Comparison of ENCODE assay signal across 8 mouse cellular contexts in the genomic region with DNA sequence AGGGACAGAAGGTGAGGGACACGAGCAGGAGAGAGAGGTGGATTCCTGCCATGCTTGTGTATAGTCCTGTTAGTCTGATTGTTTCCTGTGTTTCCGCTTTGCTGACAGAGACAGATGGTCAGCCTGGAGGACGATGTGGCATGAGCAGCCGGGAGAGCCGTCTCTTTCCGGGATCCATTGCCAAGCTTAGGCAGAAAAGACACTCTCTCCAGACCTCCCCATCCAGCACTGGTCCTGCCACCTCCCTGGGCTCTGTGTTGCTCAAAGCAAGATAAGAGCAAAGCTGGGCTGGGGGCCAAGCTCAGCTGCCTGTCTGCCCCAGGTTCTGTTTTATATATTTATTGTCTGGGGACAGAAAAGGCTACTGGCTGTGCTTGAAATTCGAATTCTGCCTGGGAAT. TPM values are rescaled to one million over a fixed set of nuclear protein-coding genes. Genes with fewer than 3 reads are reported as not detected.
A peak's percentile ranks its signal among the peaks of the same experiment; 100 is the strongest.
DNase-seq lines count a peak whose midpoint lies in the region; ATAC-seq and TF ChIP-seq lines count a peak whose summit lies in the region.

No protein-coding gene starts in this region.

- peak overlapping the region; percentile 61 for H3K27ac ChIP-seq in liver, embryonic 11.5 days (ENCODE audit: low read depth, low read length)
- H3K27ac ChIP-seq in thymus, adult 2 months (ENCODE audit: control insufficient read depth, insufficient read depth, low read length): no peak overlapping the region

- no peak for TF ChIP-seq CTCF in thymus, adult 2 months (IDR thresholded peaks at IDR 0.05; ENCODE audit: borderline replicate concordance, control insufficient read depth, extremely low read depth, insufficient read depth, low read length, poor library complexity)

- TF ChIP-seq POLR2A in thymus, adult 2 months (IDR thresholded peaks at IDR 0.05; ENCODE audit: control insufficient read depth, extremely low read depth, insufficient read depth, low read length, poor library complexity): no peak

- H3K4me1 ChIP-seq in liver, embryonic 11.5 days (replicated peaks; ENCODE audit: control insufficient read depth, insufficient read depth, low read length): peaks cover 6% of the 10 kb centered on the region
- no peaks in the 10 kb centered on the region for H3K4me1 ChIP-seq in thymus, adult 2 months (replicated peaks; ENCODE audit: control insufficient read depth, insufficient read depth, low read length)

- DNase-seq in ovary, adult 18-20 months (ENCODE audit: low spot score): peak; percentile 72
- DNase-seq in ovary, postnatal 10 days (ENCODE audit: low spot score): no peak
- peak; percentile 99 for DNase-seq in cerebellum, adult 9-10 months
- peak; percentile 72 to 79 for DNase-seq in heart, postnatal 14 days
- DNase-seq in liver, embryonic 11.5 days (ENCODE audit: low spot score): no peak
- DNase-seq in thymus, adult 2 months: no peak
- no peak for DNase-seq in B cell, adult 2 months

- H3K27me3 ChIP-seq in liver, embryonic 11.5 days (replicated peaks; ENCODE audit: control insufficient read depth, insufficient read depth, low read length): no peaks in the 10 kb centered on the region
- no peaks in the 10 kb centered on the region for H3K27me3 ChIP-seq in thymus, adult 2 months (ENCODE audit: control insufficient read depth, insufficient read depth, low read length)

- intact Hi-C loops in heart, postnatal 14 days (cut with DNase I): loop anchor here (5.0 kb wide), 1 partner anchor 41 kb away; no protein-coding TSS in a partner anchor

- WGBS in liver, embryonic 11.5 days: 72% methylated on average over 7 of the region's 7 CpGs
- 79% methylated on average over 7 of the region's 7 CpGs for WGBS in thymus, adult 2 months

- no peak overlapping the region for H3K9ac ChIP-seq in liver, embryonic 11.5 days (ENCODE audit: low read depth, low read length)

- ATAC-seq in liver, embryonic 11.5 days (replicated peaks; ENCODE audit: low FRiP score): no peak
- ATAC-seq in inflammation-experienced regulatory T-cells, adult 6 months: no peak

- peaks cover 52% of the 10 kb centered on the region for H3K36me3 ChIP-seq in liver, embryonic 11.5 days (ENCODE audit: control insufficient read depth, insufficient read depth, low read length)
- H3K36me3 ChIP-seq in thymus, adult 2 months (ENCODE audit: control insufficient read depth, insufficient read depth, low read length): peaks cover 6% of the 10 kb centered on the region; the same call in 1 of the 2 replicates

- H3K4me3 ChIP-seq in liver, embryonic 11.5 days (ENCODE audit: low read depth, low read length): no peak overlapping the region
- no peak overlapping the region for H3K4me3 ChIP-seq in thymus, adult 2 months (ENCODE audit: control insufficient read depth, insufficient read depth, low read length)

- H3K4me2 ChIP-seq in liver, embryonic 11.5 days: no peak overlapping the region

- H3K9me3 ChIP-seq in liver, embryonic 11.5 days (ENCODE audit: control insufficient read depth, low read length): no peaks in the 10 kb centered on the region

RNA-seq across cellular contexts. Expression of a gene that starts 12.1 kb away (rescaled TPM):
- total RNA-seq in heart, postnatal 14 days (2021): 1 to 10 TPM; 4.7 to 6.5 TPM
- polyA plus RNA-seq in liver, embryonic 11.5 days (2014; fragmentation: Nextera tagmentation; extraction: Ambion mirVana): 151 and 170 TPM in 2 replicates
- polyA plus RNA-seq in inflammation-experienced regulatory T-cells, adult 6 months (2017; shearing (Covaris generic)): 10 to 100 TPM in 1 of 3 experiments, 1 to 10 TPM in 2; 5.5 to 54.9 (median 8.6) TPM
- 59.0 and 75.8 TPM in 2 replicates for polyA plus RNA-seq in thymus, adult 2 months (2012; rRNA removed)

RNA-seq across cellular contexts. Expression of a gene that starts 24.8 kb away (rescaled TPM):
- 1 to 10 TPM; 3.4 to 3.8 TPM for total RNA-seq in heart, postnatal 14 days (2021)
- polyA plus RNA-seq in liver, embryonic 11.5 days (2014; fragmentation: Nextera tagmentation; extraction: Ambion mirVana): 18.8 and 23.9 TPM in 2 replicates
- 10 to 100 TPM in 2 of 3 experiments, 1 to 10 TPM in 1; 9.2 to 21.2 (median 14.6) TPM for polyA plus RNA-seq in inflammation-experienced regulatory T-cells, adult 6 months (2017; shearing (Covaris generic))
- 23.9 and 30.5 TPM in 2 replicates for polyA plus RNA-seq in thymus, adult 2 months (2012; rRNA removed)

RNA-seq across cellular contexts. Expression of a gene that starts 50.5 kb away (rescaled TPM):
- 10 to 100 TPM; 52.6 to 53.3 TPM for total RNA-seq in heart, postnatal 14 days (2021)
- 4.7 and 6.7 TPM in 2 replicates for polyA plus RNA-seq in liver, embryonic 11.5 days (2014; fragmentation: Nextera tagmentation; extraction: Ambion mirVana)
- not detected for polyA plus RNA-seq in inflammation-experienced regulatory T-cells, adult 6 months (2017; shearing (Covaris generic))
- 9.1 and 12.6 TPM in 2 replicates for polyA plus RNA-seq in thymus, adult 2 months (2012; rRNA removed)

Comparison
In these comparisons a context has a peak if more than half of its experiments do, and no peak if none do; other contexts are left out.
1. DNase-seq: peak in ovary, adult 18-20 months (single experiment), cerebellum, adult 9-10 months (single experiment) and heart, postnatal 14 days (2 of 2); none in ovary, postnatal 10 days (single experiment), liver, embryonic 11.5 days (single experiment), thymus, adult 2 months (single experiment) and B cell, adult 2 months (0 of 2).